Mouse (Mus musculus) brown adipose tissue, adult 24 weeks (tissue): ENCODE data around the gene B3gat2. TPM values are rescaled to one million over a fixed set of nuclear protein-coding genes. Genes with fewer than 3 reads are reported as not detected.

Source experiments
- H3K27ac ChIP-seq: fragments of 200-500 bp; replicated peaks from 2 replicates; pipeline ENCODE4 v1.5.1; 2012; ENCODE audit warnings: low read depth, mild to moderate bottlenecking, low read length
- H3K4me1 ChIP-seq: fragments of 200-500 bp; 2 replicates; pipeline ENCODE4 v1.6.1; 2012; ENCODE audit warnings: low read length, mixed read lengths; ENCODE audit not compliant: control insufficient read depth, insufficient read depth, insufficient read length
- H3K4me3 ChIP-seq: fragments of 200-500 bp; 2 replicates; pipeline ENCODE4 v1.5.1; 2012; ENCODE audit warnings: low read depth, mild to moderate bottlenecking, low read length, moderate library complexity; ENCODE audit not compliant: insufficient read depth
- polyA plus RNA-seq: library from polyadenylated mRNA; stranded (reverse); fragments of >200 nt; gene quantifications from 2 replicates; pipeline ENCODE4 v1.2.4, GENCODE M21; 2012; ENCODE audit not compliant: missing spikeins, insufficient read depth, insufficient read length

Gene B3gat2
- polyA plus RNA-seq, 1 experiment: not detected

- Histone ChIP-seq H3K4me3 (no peak overlapping the region), H3K27ac (no peak overlapping the region), H3K4me1 (no peaks in the 10 kb centered on the region)
Observed at GRCm38 (mm10) chr1:23773039-23773438, 11.5 kb downstream of the B3gat2 start.

- no peak overlapping the region for H3K27ac ChIP-seq
- no peaks in the 10 kb centered on the region for H3K4me1 ChIP-seq
- H3K4me3 ChIP-seq: no peak overlapping the region
Observed at GRCm38 (mm10) chr1:23792737-23793533, 31.4 kb downstream of the B3gat2 start.

GRCm38 (mm10) chr1:23798306-23798705 is 36.8 kb downstream of the B3gat2 start:
- H3K27ac ChIP-seq: no peak overlapping the region
- H3K4me3 ChIP-seq: no peak overlapping the region
- no peaks in the 10 kb centered on the region for H3K4me1 ChIP-seq

GRCm38 (mm10) chr1:23821615-23822014 is 60.1 kb downstream of the B3gat2 start:
- Histone ChIP-seq H3K27ac (no peak overlapping the region), H3K4me3 (no peak overlapping the region), H3K4me1 (no peaks in the 10 kb centered on the region)

GRCm38 (mm10) chr1:23826887-23827758 is 65.6 kb downstream of the B3gat2 start:
- Histone ChIP-seq H3K27ac (no peak overlapping the region), H3K4me3 (no peak overlapping the region), H3K4me1 (no peaks in the 10 kb centered on the region)

GRCm38 (mm10) chr1:23834246-23834645 is 72.7 kb downstream of the B3gat2 start:
- H3K4me3 ChIP-seq: no peak overlapping the region
- H3K4me1 ChIP-seq: no peaks in the 10 kb centered on the region
- H3K27ac ChIP-seq: no peak overlapping the region

- no peak overlapping the region for H3K4me3 ChIP-seq
- H3K4me1 ChIP-seq: no peaks in the 10 kb centered on the region
- H3K27ac ChIP-seq: no peak overlapping the region
Observed at GRCm38 (mm10) chr1:23834819-23835218, 73.3 kb downstream of the B3gat2 start.

- H3K4me3 ChIP-seq: no peak overlapping the region
- H3K27ac ChIP-seq: no peak overlapping the region
- no peaks in the 10 kb centered on the region for H3K4me1 ChIP-seq
Observed at GRCm38 (mm10) chr1:23836630-23837029, 75.1 kb downstream of the B3gat2 start.

GRCm38 (mm10) chr1:23840924-23841323 is 79.4 kb downstream of the B3gat2 start:
- no peaks in the 10 kb centered on the region for H3K4me1 ChIP-seq

GRCm38 (mm10) chr1:23842629-23843028 is 81.1 kb downstream of the B3gat2 start:
- Histone ChIP-seq H3K27ac (no peak overlapping the region), H3K4me1 (no peaks in the 10 kb centered on the region), H3K4me3 (no peak overlapping the region)

More at GRCm38 (mm10) chr1:23840924-23841323, 79.4 kb downstream of the B3gat2 start:
- no peak overlapping the region for H3K27ac ChIP-seq
- no peak overlapping the region for H3K4me3 ChIP-seq

- H3K4me3 ChIP-seq: no peak overlapping the region
- H3K4me1 ChIP-seq: no peaks in the 10 kb centered on the region
- no peak overlapping the region for H3K27ac ChIP-seq
Observed at GRCm38 (mm10) chr1:23843790-23844189, 82.2 kb downstream of the B3gat2 start.

- Histone ChIP-seq H3K4me1 (no peaks in the 10 kb centered on the region), H3K27ac (no peak overlapping the region), H3K4me3 (no peak overlapping the region)
Observed at GRCm38 (mm10) chr1:23845007-23845406, 83.5 kb downstream of the B3gat2 start.

GRCm38 (mm10) chr1:23846044-23846680 is 84.6 kb downstream of the B3gat2 start:
- Histone ChIP-seq H3K4me1 (no peaks in the 10 kb centered on the region), H3K4me3 (no peak overlapping the region), H3K27ac (no peak overlapping the region)

GRCm38 (mm10) chr1:23855623-23856022 is 94.1 kb downstream of the B3gat2 start:
- no peaks in the 10 kb centered on the region for H3K4me1 ChIP-seq
- H3K27ac ChIP-seq: no peak overlapping the region
- H3K4me3 ChIP-seq: no peak overlapping the region

GRCm38 (mm10) chr1:23860944-23861343 is 99.4 kb downstream of the B3gat2 start:
- no peaks in the 10 kb centered on the region for H3K4me1 ChIP-seq
- no peak overlapping the region for H3K4me3 ChIP-seq
- H3K27ac ChIP-seq: no peak overlapping the region
